Mouse (Mus musculus) hindbrain, embryonic 15.5 days (tissue): ENCODE measurements around the gene Rfpl4. TPM values are rescaled to one million over a fixed set of nuclear protein-coding genes. Genes with fewer than 3 reads are reported as not detected.

Source experiments
- microRNA-seq: library from miRNA; unstranded; fragments of <30 nt; microRNA quantifications from one replicate; pipeline ENCODE4, GENCODE M21; 2016
- polyA plus RNA-seq: library from polyadenylated mRNA; unstranded; fragments of >200 nt; fragmentation: Nextera tagmentation; extraction: Ambion mirVana; gene quantifications from 2 replicates; pipeline ENCODE4 v1.2.1, GENCODE M21; 2015

Rfpl4 gene
- polyA plus RNA-seq, 1 experiment from 2014 or later: not detected

Small RNAs within 50 kb of the gene (microRNA-seq; reads per million reads assigned to microRNA genes)
- gene Gm26217: not detected

Other genes with a start within 250 kb of the Rfpl4 start
- 3.2 and 4.1 TPM in 2 replicates for gene Isoc2b, start 246.7 kb downstream of the Rfpl4 start, polyA plus RNA-seq
- gene Isoc2a, start 239.8 kb downstream of the Rfpl4 start, polyA plus RNA-seq: 0.75 and 0.77 TPM in 2 replicates
- 0.45 and 0.47 TPM in 2 replicates for gene Gm36210, start 210.4 kb downstream of the Rfpl4 start, polyA plus RNA-seq
- 3.5 and 4.2 TPM in 2 replicates for gene Zfp628, start 201.7 kb downstream of the Rfpl4 start, polyA plus RNA-seq
- 35.3 and 35.8 TPM in 2 replicates for gene Nat14, start 194.9 kb downstream of the Rfpl4 start, polyA plus RNA-seq
- 1.2 and 1.3 TPM in 2 replicates for gene Ssc5d, start 191.2 kb downstream of the Rfpl4 start, polyA plus RNA-seq
- 0.12 and 0.18 TPM in 2 replicates for gene Sbk2, start 152.5 kb downstream of the Rfpl4 start, polyA plus RNA-seq
- 0.49 and 0.62 TPM in 2 replicates for gene Sbk3, start 145.8 kb downstream of the Rfpl4 start, polyA plus RNA-seq
- 60.3 and 66.8 TPM in 2 replicates for gene Zfp579, start 120.8 kb downstream of the Rfpl4 start, polyA plus RNA-seq
- 8.1 and 9.2 TPM in 2 replicates for gene Zfp524, start 102.5 kb downstream of the Rfpl4 start, polyA plus RNA-seq
- gene Fiz1, start 102.3 kb downstream of the Rfpl4 start, polyA plus RNA-seq: 41.9 and 44.6 TPM in 2 replicates
- gene Gm44973, start 101.5 kb downstream of the Rfpl4 start, polyA plus RNA-seq: 1.2 TPM in 1 of 2 replicates, not detected in the other
- 6.0 and 7.5 TPM in 2 replicates for gene Zfp865, start 96.6 kb downstream of the Rfpl4 start, polyA plus RNA-seq
- gene Ccdc106, start 96.4 kb downstream of the Rfpl4 start, polyA plus RNA-seq: 58.8 and 65.2 TPM in 2 replicates
- not detected in 2 replicates for gene 4632433K11Rik, start 82.8 kb downstream of the Rfpl4 start, polyA plus RNA-seq
- gene Zfp784, start 78.5 kb downstream of the Rfpl4 start, polyA plus RNA-seq: 7.8 and 9.3 TPM in 2 replicates
- 90.6 and 113 TPM in 2 replicates for gene Zfp580, start 65.4 kb downstream of the Rfpl4 start, polyA plus RNA-seq
- 99.8 and 101 TPM in 2 replicates for gene U2af2, start 54.8 kb downstream of the Rfpl4 start, polyA plus RNA-seq
- 105 and 118 TPM in 2 replicates for gene Epn1, start 36.7 kb downstream of the Rfpl4 start, polyA plus RNA-seq
- gene Rasl2-9, start 9.0 kb upstream of the Rfpl4 start, polyA plus RNA-seq: 0.31 and 1.0 TPM in 2 replicates
- not detected in 2 replicates for gene Vmn1r55, start 32.7 kb upstream of the Rfpl4 start, polyA plus RNA-seq
- gene Vmn1r56, start 79.8 kb upstream of the Rfpl4 start, polyA plus RNA-seq: not detected in 2 replicates
- gene Vmn1r57, start 101.5 kb upstream of the Rfpl4 start, polyA plus RNA-seq: not detected in 2 replicates
- not detected in 2 replicates for gene Gm5065, start 233.6 kb upstream of the Rfpl4 start, polyA plus RNA-seq
- gene Nlrp2, start 234.1 kb upstream of the Rfpl4 start, polyA plus RNA-seq: not detected in 2 replicates